Mouse (Mus musculus) C3H10T1/2 (cell line): ENCODE measurements around the gene Olfr860. TPM values are rescaled to one million over a fixed set of nuclear protein-coding genes. Genes with fewer than 3 reads are reported as not detected.

Experiments used
- polyA plus RNA-seq, 2 experiments: library from polyadenylated mRNA; unstranded; fragments of >200 nt; fragmentation: generic; extraction: Trizol; gene quantifications; one replicate each; pipeline ENCODE4 v1.2.1; 2012; ENCODE audit warnings: missing spikeins in 2 of 2

Gene Olfr860
- not detected for polyA plus RNA-seq

GRCm38 (mm10) chr9:19849647-19850046, at the start of gene Olfr860:
Gene Olfr860, minus strand, starts transcription at chr9:19849747.

GRCm38 (mm10) chr9:19887904-19888303, 38.4 kb upstream of the Olfr860 start, which contains the start of gene Olfr862:
Gene Olfr862, minus strand, starts transcription at chr9:19888004.

GRCm38 (mm10) chr9:19804606-19805005, 44.9 kb downstream of the Olfr860 start, which contains the start of gene Olfr859:
Gene Olfr859, plus strand, starts transcription at chr9:19804906.

Other genes starting within 250 kb of the Olfr860 start
- gene Zfp317, start 227.6 kb downstream of the Olfr860 start, polyA plus RNA-seq = 1 to 10 TPM in 1 of 2 experiments, under 1 TPM in 1; 0.19 to 3.8 TPM
- not detected for gene Olfr857, start 140.3 kb downstream of the Olfr860 start, polyA plus RNA-seq
- gene Olfr58, start 69.5 kb downstream of the Olfr860 start, polyA plus RNA-seq = not detected
- not detected for gene Olfr859, start 44.8 kb downstream of the Olfr860 start, polyA plus RNA-seq
- gene Olfr862, start 38.3 kb upstream of the Olfr860 start, polyA plus RNA-seq = not detected
- gene Olfr77, start 67.1 kb upstream of the Olfr860 start, polyA plus RNA-seq = 1 to 10 TPM in 1 of 2 experiments, under 1 TPM in 1; 0.21 to 1.2 TPM
- not detected for gene Olfr866, start 178.3 kb upstream of the Olfr860 start, polyA plus RNA-seq
- not detected for gene Olfr867, start 207.8 kb upstream of the Olfr860 start, polyA plus RNA-seq
- not detected for gene Olfr868, start 248.9 kb upstream of the Olfr860 start, polyA plus RNA-seq